8 mouse cellular contexts compared by ENCODE assay signal in genomic region chr1:133800512-133800911, GRCm38 (mm10). TPM values are rescaled to one million over a fixed set of nuclear protein-coding genes. Genes with fewer than 3 reads are reported as not detected.
A peak's percentile ranks its signal among the peaks of the same experiment; 100 is the strongest.
DNase-seq lines count a peak whose midpoint lies in the region; ATAC-seq lines count a peak whose summit lies in the region.

No protein-coding gene starts in this region.

- peak overlapping the region; percentile 93 for H3K4me2 ChIP-seq in lung, embryonic 15.5 days
- H3K4me2 ChIP-seq in hindbrain, embryonic 11.5 days (replicated peaks; ENCODE audit: low read depth, low read length): peak overlapping the region; percentile 87
- peak overlapping the region; percentile 96 for H3K4me2 ChIP-seq in midbrain, embryonic 12.5 days (replicated peaks)

- 0% methylated on average over 16 of the region's 16 CpGs for WGBS in lung, embryonic 15.5 days
- WGBS in hindbrain, embryonic 11.5 days: 0% methylated on average over 16 of the region's 16 CpGs
- WGBS in midbrain, embryonic 12.5 days: under 1% methylated on average over 16 of the region's 16 CpGs

- peak overlapping the region; percentile 54 for H3K4me3 ChIP-seq in lung, embryonic 15.5 days
- peak overlapping the region; percentile 47 for H3K4me3 ChIP-seq in hindbrain, embryonic 11.5 days (ENCODE audit: low read depth, low read length)
- peak overlapping the region; percentile 56 for H3K4me3 ChIP-seq in midbrain, embryonic 12.5 days

- peak overlapping the region; percentile 45 for H3K9ac ChIP-seq in lung, embryonic 15.5 days
- H3K9ac ChIP-seq in hindbrain, embryonic 11.5 days (ENCODE audit: low read depth, low read length): peak overlapping the region; percentile 32; the same call in 1 of the 2 replicates
- peak overlapping the region; percentile 46 for H3K9ac ChIP-seq in midbrain, embryonic 12.5 days (replicated peaks)

- H3K36me3 ChIP-seq in lung, embryonic 15.5 days: no peaks in the 10 kb centered on the region
- no peaks in the 10 kb centered on the region for H3K36me3 ChIP-seq in hindbrain, embryonic 11.5 days (ENCODE audit: control insufficient read depth, insufficient read depth, low read length)
- H3K36me3 ChIP-seq in midbrain, embryonic 12.5 days: no peaks in the 10 kb centered on the region

- H3K9me3 ChIP-seq in lung, embryonic 15.5 days: no peaks in the 10 kb centered on the region
- H3K9me3 ChIP-seq in hindbrain, embryonic 11.5 days (ENCODE audit: control insufficient read depth, low read length): no peaks in the 10 kb centered on the region
- H3K9me3 ChIP-seq in midbrain, embryonic 12.5 days: no peaks in the 10 kb centered on the region

- DNase-seq in adrenal gland, postnatal 14 days: peak; percentile 30
- DNase-seq in adrenal gland, adult 2 months: no peak
- DNase-seq in lung, adult 18-20 months: no peak
- DNase-seq in hindbrain, embryonic 11.5 days (ENCODE audit: low spot score): no peak
- no peak for DNase-seq in layer of hippocampus, adult 11-12 months (ENCODE audit: low spot score)
- no peak for DNase-seq in urinary bladder, postnatal 4 days (ENCODE audit: low spot score in 2 of 2)

- H3K27ac ChIP-seq in lung, embryonic 15.5 days: peak overlapping the region; percentile 61; the same call in 1 of the 2 replicates
- no peak overlapping the region for H3K27ac ChIP-seq in hindbrain, embryonic 11.5 days (ENCODE audit: low read depth, low read length)
- H3K27ac ChIP-seq in midbrain, embryonic 12.5 days (replicated peaks): no peak overlapping the region

- ATAC-seq in lung, embryonic 15.5 days (ENCODE audit: borderline replicate concordance, extremely low read depth, low FRiP score, low TSS enrichment): no peak; the same call in 1 of the 2 replicates
- peak; percentile 37; the same call in 1 of the 2 replicates for ATAC-seq in hindbrain, embryonic 11.5 days (ENCODE audit: low FRiP score)
- ATAC-seq in midbrain, embryonic 12.5 days (ENCODE audit: low FRiP score, low read depth): peak; percentile 46; the same call in 1 of the 2 replicates

- H3K27me3 ChIP-seq in lung, embryonic 15.5 days: no peaks in the 10 kb centered on the region
- H3K27me3 ChIP-seq in hindbrain, embryonic 11.5 days (ENCODE audit: control insufficient read depth, insufficient read depth, low read length): peaks cover 8% of the 10 kb centered on the region
- peaks cover 39% of the 10 kb centered on the region for H3K27me3 ChIP-seq in midbrain, embryonic 12.5 days

- H3K4me1 ChIP-seq in lung, embryonic 15.5 days: peaks cover 34% of the 10 kb centered on the region
- peaks cover 20% of the 10 kb centered on the region; the same call in 1 of the 2 replicates for H3K4me1 ChIP-seq in hindbrain, embryonic 11.5 days (replicated peaks; ENCODE audit: control insufficient read depth, insufficient read depth, low read length)
- peaks cover 35% of the 10 kb centered on the region for H3K4me1 ChIP-seq in midbrain, embryonic 12.5 days

RNA-seq across cellular contexts. Expression of gene Atp2b4, which starts 0.3 kb away (rescaled TPM):
- 36.6 and 36.7 TPM in 2 replicates for total RNA-seq in adrenal gland, postnatal 14 days (2021)
- total RNA-seq in adrenal gland, adult 2 months (2021): 10 to 100 TPM; 24.9 to 39.7 TPM
- 4.2 and 4.5 TPM in 2 replicates for polyA plus RNA-seq in adrenal gland, adult 2 months (2012; rRNA removed)
- 9.0 and 9.6 TPM in 2 replicates for polyA plus RNA-seq in lung, embryonic 15.5 days (2015; fragmentation: Nextera tagmentation; extraction: Ambion mirVana)
- polyA plus RNA-seq in hindbrain, embryonic 11.5 days (2014; fragmentation: Nextera tagmentation; extraction: Ambion mirVana): 8.7 and 15.3 TPM in 2 replicates
- 8.3 and 10.7 TPM in 2 replicates for polyA plus RNA-seq in midbrain, embryonic 12.5 days (2016; fragmentation: Nextera tagmentation; extraction: Ambion mirVana)
